Mouse (Mus musculus) liver, postnatal 0 days (tissue): ENCODE data around the gene Snf8.

Experiments used
- CTCF ChIP-seq: sonication (generic); IDR thresholded peaks from 2 replicates; pipeline ENCODE4 v1.5.1; 2016; ENCODE audit warnings: antibody characterized with exemption, low read depth
- EP300 ChIP-seq: IDR thresholded peaks from 2 replicates; pipeline ENCODE4 v1.6.1; 2016; ENCODE audit warnings: antibody characterized with exemption, low read depth, mild to moderate bottlenecking

DNA sequence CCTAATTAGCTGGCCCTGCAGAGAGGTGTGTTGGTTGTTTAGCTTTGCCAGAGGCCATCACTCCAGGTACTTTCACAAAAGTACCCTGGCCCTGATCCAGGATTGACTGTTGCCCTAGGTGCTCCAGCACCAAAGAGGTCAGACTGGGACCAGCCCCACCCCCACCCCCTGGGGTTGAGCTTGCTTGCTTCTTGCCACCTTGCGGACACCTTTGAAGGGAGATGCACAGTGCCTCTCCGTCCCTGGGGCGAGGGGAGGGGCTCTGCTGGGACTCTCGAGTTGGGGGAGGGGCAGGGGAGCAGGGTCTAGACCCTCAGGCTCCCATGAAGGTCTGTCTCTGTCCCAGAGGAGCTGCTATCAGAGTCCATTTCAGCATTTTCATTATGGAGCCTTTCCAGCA, 15.3 kb downstream of the Snf8 start:
- no peak for TF ChIP-seq EP300
- no peak for TF ChIP-seq CTCF
